In the genomic region with DNA sequence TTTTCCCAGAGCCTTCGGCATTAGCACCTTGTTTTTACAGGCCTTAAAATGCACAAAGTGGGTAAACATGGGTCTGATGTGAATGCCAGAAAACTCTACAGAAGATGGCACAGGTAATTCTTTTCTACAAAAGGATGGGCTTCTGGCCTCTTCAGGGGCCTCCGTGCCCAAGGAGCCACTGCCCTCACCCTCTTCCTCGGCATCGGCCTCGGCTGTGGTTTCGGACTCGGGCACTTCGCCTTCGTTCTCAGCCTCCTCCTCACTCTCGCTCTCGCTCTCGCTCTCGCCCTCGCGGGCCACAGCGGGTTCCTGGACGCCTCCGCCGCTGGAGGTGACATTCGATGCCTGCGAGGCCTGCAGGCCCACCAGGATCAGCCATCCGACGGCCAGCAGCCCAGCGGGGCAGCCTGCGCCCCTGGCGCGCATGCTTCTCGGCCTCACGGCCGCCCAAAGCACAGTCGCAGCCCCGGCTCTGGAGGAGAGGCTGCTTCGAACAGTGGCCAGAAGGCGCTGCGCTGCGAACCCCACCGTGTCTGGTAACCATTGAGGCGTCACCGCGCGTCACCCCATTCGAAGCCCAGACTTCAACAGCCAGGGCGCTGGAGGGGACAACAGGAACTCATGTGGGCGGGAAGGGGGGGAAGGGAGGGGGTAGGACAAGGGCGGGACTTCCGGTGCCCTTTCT, we compare ENCODE assay signal across 8 mouse cellular contexts. TPM values are rescaled to one million over a fixed set of nuclear protein-coding genes. Genes with fewer than 3 reads are reported as not detected.
DNase-seq lines count a peak whose midpoint lies in the region; ATAC-seq and TF ChIP-seq lines count a peak whose summit lies in the region.

Gene Spaca1, minus strand, starts transcription at position 621 of the 685 bp plus-strand sequence.

- H3K4me3 ChIP-seq in ES-E14 (ENCODE audit: insufficient read depth in 1 of 2, low read depth in 1 of 2, low read length in 2 of 2, poor library complexity in 1 of 2, severe bottlenecking in 1 of 2) = peak within 1 kb of the TSS; percentile 44 to 55
- H3K4me3 ChIP-seq in embryonic facial prominence, embryonic 14.5 days (ENCODE audit: low read depth, low read length) = peak within 1 kb of the TSS; percentile 33
- H3K4me3 ChIP-seq in intestine, embryonic 15.5 days (replicated peaks) = peak within 1 kb of the TSS; percentile 15; the same call in 1 of the 2 replicates
- H3K4me3 ChIP-seq in midbrain, embryonic 14.5 days (replicated peaks; ENCODE audit: low read depth, low read length) = peak within 1 kb of the TSS; percentile 24

- no peaks in the 10 kb centered on the region for H3K36me3 ChIP-seq in ES-E14 (ENCODE audit: control insufficient read depth, insufficient read depth, low read length, poor library complexity, severe bottlenecking)
- no peaks in the 10 kb centered on the region for H3K36me3 ChIP-seq in embryonic facial prominence, embryonic 14.5 days (ENCODE audit: control insufficient read depth, insufficient read depth, low read length)
- H3K36me3 ChIP-seq in intestine, embryonic 15.5 days = no peaks in the 10 kb centered on the region
- no peaks in the 10 kb centered on the region for H3K36me3 ChIP-seq in midbrain, embryonic 14.5 days (ENCODE audit: control insufficient read depth, insufficient read depth, low read length)

- in situ Hi-C loops in ES-E14 (cut with MboI; ENCODE audit: low sequenced_read_pairs in 2 of 2, unreplicated experiment in 2 of 2) = no loop called here

- peak within 1 kb of the TSS; percentile 61 for H3K4me2 ChIP-seq in embryonic facial prominence, embryonic 14.5 days (ENCODE audit: low read depth, low read length)
- peak within 1 kb of the TSS; percentile 57 for H3K4me2 ChIP-seq in intestine, embryonic 15.5 days (replicated peaks)
- peak within 1 kb of the TSS; percentile 53 for H3K4me2 ChIP-seq in midbrain, embryonic 14.5 days (ENCODE audit: low read length)

- no peaks in the 10 kb centered on the region for H3K4me1 ChIP-seq in ES-E14 (ENCODE audit: control insufficient read depth in 2 of 2, insufficient read depth in 2 of 2, low read length in 2 of 2, poor library complexity in 1 of 2)
- H3K4me1 ChIP-seq in embryonic facial prominence, embryonic 14.5 days (ENCODE audit: control insufficient read depth, insufficient read depth, low read length) = no peaks in the 10 kb centered on the region
- no peaks in the 10 kb centered on the region for H3K4me1 ChIP-seq in intestine, embryonic 15.5 days (replicated peaks)
- H3K4me1 ChIP-seq in midbrain, embryonic 14.5 days (ENCODE audit: control insufficient read depth, insufficient read depth, low read length) = 0 out of 2 replicates have a peak, but pooled peaks cover 4% of the 10 kb centered on the region

- DNase-seq in gastrocnemius, postnatal 10 days = peak; percentile 6
- no peak for DNase-seq in gastrocnemius, postnatal 25 days
- DNase-seq in ES-E14 (ENCODE audit: low read depth, low spot score) = no peak
- DNase-seq in embryonic facial prominence, embryonic 14.5 days (ENCODE audit: low spot score) = peak; percentile 8
- DNase-seq in midbrain, embryonic 14.5 days = peak; percentile 26
- no peak for DNase-seq in urinary bladder, postnatal 14 days (ENCODE audit: low spot score)
- no peak for DNase-seq in adrenal gland, adult 8-10 months

- WGBS in embryonic facial prominence, embryonic 14.5 days = 37% methylated on average over 40 of the region's 46 CpGs
- WGBS in intestine, embryonic 15.5 days = 45% methylated on average over 46 of the region's 46 CpGs
- WGBS in midbrain, embryonic 14.5 days = 34% methylated on average over 46 of the region's 46 CpGs

- no peak for ATAC-seq in embryonic facial prominence, embryonic 14.5 days (ENCODE audit: low read depth)
- ATAC-seq in intestine, embryonic 15.5 days = peak; percentile 20; the same call in 1 of the 2 replicates
- no peak for ATAC-seq in midbrain, embryonic 14.5 days (ENCODE audit: low FRiP score, low TSS enrichment)

- H3K27me3 ChIP-seq in embryonic facial prominence, embryonic 14.5 days (replicated peaks; ENCODE audit: control insufficient read depth, insufficient read depth, low read length) = no peaks in the 10 kb centered on the region
- no peaks in the 10 kb centered on the region for H3K27me3 ChIP-seq in intestine, embryonic 15.5 days (replicated peaks)
- H3K27me3 ChIP-seq in midbrain, embryonic 14.5 days (ENCODE audit: control insufficient read depth, insufficient read depth, low read length) = no peaks in the 10 kb centered on the region

- H3K27ac ChIP-seq in ES-E14 (ENCODE audit: insufficient read depth, low read depth, low read length, poor library complexity, severe bottlenecking) = no peak within 1 kb of the TSS
- no peak within 1 kb of the TSS for H3K27ac ChIP-seq in embryonic facial prominence, embryonic 14.5 days (replicated peaks; ENCODE audit: low read depth, low read length)
- H3K27ac ChIP-seq in intestine, embryonic 15.5 days = no peak within 1 kb of the TSS
- no peak within 1 kb of the TSS for H3K27ac ChIP-seq in midbrain, embryonic 14.5 days (replicated peaks; ENCODE audit: low read depth, low read length)

- 0 out of 2 replicates have a peak within 1 kb of the TSS, but pooled peaks have one; percentile 13 for H3K9ac ChIP-seq in ES-E14 (ENCODE audit: insufficient read depth, low read depth, low read length, poor library complexity, severe bottlenecking)
- peak within 1 kb of the TSS; percentile 67 for H3K9ac ChIP-seq in embryonic facial prominence, embryonic 14.5 days (ENCODE audit: low read depth, low read length)
- H3K9ac ChIP-seq in intestine, embryonic 15.5 days = no peak within 1 kb of the TSS; the same call in 1 of the 2 replicates
- H3K9ac ChIP-seq in midbrain, embryonic 14.5 days (replicated peaks; ENCODE audit: low read length) = peak within 1 kb of the TSS; percentile 29; the same call in 1 of the 2 replicates

- H3K9me3 ChIP-seq in ES-E14 (ENCODE audit: control insufficient read depth, insufficient read depth, low read depth, low read length) = no peaks in the 10 kb centered on the region
- peaks cover 4% of the 10 kb centered on the region; the same call in 1 of the 2 replicates for H3K9me3 ChIP-seq in embryonic facial prominence, embryonic 14.5 days (ENCODE audit: control insufficient read depth, low read length)
- H3K9me3 ChIP-seq in intestine, embryonic 15.5 days = no peaks in the 10 kb centered on the region
- H3K9me3 ChIP-seq in midbrain, embryonic 14.5 days (ENCODE audit: control insufficient read depth, low read length) = no peaks in the 10 kb centered on the region

TF ChIP-seq in ES-E14, 5 proteins besides CTCF, POLR2A, EP300 and RAD21:
- TF ChIP-seq ZC3H11A (IDR thresholded peaks at IDR 0.05; ENCODE audit: borderline replicate concordance, low read depth, low read length) = no peak
- TF ChIP-seq ZNF384 (IDR thresholded peaks at IDR 0.05; ENCODE audit: low read depth, low read length) = no peak
- TF ChIP-seq CHD2 (IDR thresholded peaks at IDR 0.05; ENCODE audit: low read depth, low read length) = no peak
- no peak for TF ChIP-seq HCFC1 (IDR thresholded peaks at IDR 0.05; ENCODE audit: borderline replicate concordance, insufficient read depth, low read length)
- no peak for TF ChIP-seq MAFK (IDR thresholded peaks at IDR 0.05; ENCODE audit: insufficient read depth, low read depth, low read length)
TF ChIP-seq in ES-E14: peak in this region for 0.

RNA-seq across cellular contexts. Expression of gene Spaca1, which starts in this region (rescaled TPM):
- under 1 TPM in 1 of 2 experiments, not detected in 1; 0.35 TPM for total RNA-seq in gastrocnemius, postnatal 10 days (2021)
- not detected for total RNA-seq in gastrocnemius, postnatal 25 days (2021)
- not detected in 2 replicates for total RNA-seq in ES-E14 (2012; rRNA removed)
- polyA plus RNA-seq in embryonic facial prominence, embryonic 14.5 days (2014; fragmentation: Nextera tagmentation; extraction: Ambion mirVana) = 5.2 and 5.6 TPM in 2 replicates
- polyA plus RNA-seq in intestine, embryonic 15.5 days (2015; fragmentation: Nextera tagmentation; extraction: Ambion mirVana) = 0.59 and 0.74 TPM in 2 replicates
- polyA plus RNA-seq in midbrain, embryonic 14.5 days (2014; fragmentation: Nextera tagmentation; extraction: Ambion mirVana) = 0.36 and 1.1 TPM in 2 replicates
- under 1 TPM; 0.31 to 0.70 (median 0.43) TPM for total RNA-seq in adrenal gland, adult 8-10 months (2022)

Comparison
In these comparisons a context has a peak if more than half of its experiments do, and no peak if none do; other contexts are left out.
1. Peak in DNase-seq in gastrocnemius, postnatal 10 days; RNA of the gene not detected or under 1 TPM.
2. Peak in ATAC-seq, H3K4me3 ChIP-seq and H3K4me2 ChIP-seq in intestine, embryonic 15.5 days; RNA of the gene not detected or under 1 TPM.
3. DNase-seq: peak in embryonic facial prominence, embryonic 14.5 days (single experiment) and midbrain, embryonic 14.5 days (single experiment); none in gastrocnemius, postnatal 25 days (single experiment), ES-E14 (single experiment), urinary bladder, postnatal 14 days (single experiment) and adrenal gland, adult 8-10 months (single experiment).
4. Peak in every context shown above with its lines, with median percentiles within 50 percentile points of each other: H3K4me3 ChIP-seq and H3K4me2 ChIP-seq.